Mouse (Mus musculus) liver, embryonic 15.5 days (tissue): Measurements from ENCODE around the gene Baat. TPM values are rescaled to one million over a fixed set of nuclear protein-coding genes. Genes with fewer than 3 reads are reported as not detected.
"Not testable (repeated sequence)": the region's sequence is repeated elsewhere in the genome, so short reads cannot be mapped to it uniquely, and the experiment has no call there.

ENCODE experiments used
- ATAC-seq: fragments of 200-750 bp; cut with Nextera tagmentation; 2 replicates; pipeline ENCODE4 v1.8.0; 2017; ENCODE audit warnings: moderate number of reproducible peaks, mild to moderate bottlenecking, moderate library complexity; ENCODE audit not compliant: insufficient read depth
- H3K27ac ChIP-seq: fragments of 300-500 bp; sonication (generic); replicated peaks from 2 replicates; pipeline ENCODE4 v1.5.1; 2015; ENCODE audit warnings: mild to moderate bottlenecking, inconsistent platforms
- H3K27me3 ChIP-seq: fragments of 300-500 bp; sonication (generic); 2 replicates; pipeline ENCODE4 v1.6.1; 2015; ENCODE audit warnings: mild to moderate bottlenecking, inconsistent platforms
- H3K36me3 ChIP-seq: fragments of 300-500 bp; sonication (generic); replicated peaks from 2 replicates; pipeline ENCODE4 v1.6.1; 2015; ENCODE audit warnings: moderate library complexity, mild to moderate bottlenecking, inconsistent platforms
- H3K4me1 ChIP-seq: fragments of 300-500 bp; sonication (generic); replicated peaks from 2 replicates; pipeline ENCODE4 v1.6.1; 2015; ENCODE audit warnings: inconsistent platforms
- H3K4me2 ChIP-seq: fragments of 300-500 bp; sonication (generic); 2 replicates; pipeline ENCODE4 v1.6.1; 2015; ENCODE audit warnings: moderate library complexity, mild to moderate bottlenecking, inconsistent platforms
- H3K4me3 ChIP-seq: fragments of 300-500 bp; sonication (generic); replicated peaks from 2 replicates; pipeline ENCODE4 v1.5.1; 2015; ENCODE audit warnings: mild to moderate bottlenecking, inconsistent platforms
- H3K9ac ChIP-seq: fragments of 300-500 bp; sonication (generic); 2 replicates; pipeline ENCODE4 v1.6.1; 2015; ENCODE audit warnings: moderate library complexity, mild to moderate bottlenecking, inconsistent platforms
- H3K9me3 ChIP-seq: fragments of 300-500 bp; sonication (generic); replicated peaks from 2 replicates; pipeline ENCODE4 v1.6.1; 2016; ENCODE audit warnings: inconsistent platforms
- WGBS: fragments of 180-500 bp; shearing (Covaris S2); methylation state at CpG from one replicate; pipeline ENCODE4 v1.1.7; 2015; ENCODE audit warnings: mixed read lengths; ENCODE audit not compliant: insufficient replicate concordance; 5-methylcytosine and 5-hydroxymethylcytosine counted together
- polyA plus RNA-seq: library from polyadenylated mRNA; unstranded; fragments of >200 nt; fragmentation: Nextera tagmentation; extraction: Ambion mirVana; gene quantifications from 2 replicates; pipeline ENCODE4 v1.2.1, GENCODE M21; 2015

Gene Baat
- polyA plus RNA-seq, 1 experiment from 2014 or later = 1.5 TPM

GRCm38 (mm10) chr4:49451133-49451847, 55.1 kb downstream of the Baat start:
- not testable (repeated sequence) for H3K4me2 ChIP-seq, H3K9ac ChIP-seq
- WGBS = 61% methylated on average over 1 of the region's 1 CpGs

More at GRCm38 (mm10) chr4:49451133-49451847, 55.1 kb downstream of the Baat start:
- H3K27me3 ChIP-seq, H3K36me3 ChIP-seq, H3K4me3 ChIP-seq, H3K9me3 ChIP-seq: not testable (repeated sequence)
- peak; percentile 77 for ATAC-seq
- Histone ChIP-seq H3K27ac (peak overlapping the region; percentile 73), H3K4me1 (peaks cover 21% of the 10 kb centered on the region)

Other genes starting within 250 kb of the Baat start
- gene Acnat2, start 98.4 kb downstream of the Baat start, polyA plus RNA-seq = 0.30 and 0.76 TPM in 2 replicates
- gene Acnat1, start 32.6 kb downstream of the Baat start, polyA plus RNA-seq = 0.79 and 0.93 TPM in 2 replicates
- gene Mrpl50, start 14.5 kb upstream of the Baat start, polyA plus RNA-seq = 50.6 and 51.5 TPM in 2 replicates
- gene Zfp189, start 14.6 kb upstream of the Baat start, polyA plus RNA-seq = 3.1 and 3.3 TPM in 2 replicates
- 338 and 390 TPM in 2 replicates for gene Aldob, start 43.0 kb upstream of the Baat start, polyA plus RNA-seq
- gene Tmem246, start 91.3 kb upstream of the Baat start, polyA plus RNA-seq = 6.7 and 7.2 TPM in 2 replicates
- gene Rnf20, start 125.4 kb upstream of the Baat start, polyA plus RNA-seq = 14.1 and 14.2 TPM in 2 replicates
- gene Ppp3r2, start 175.5 kb upstream of the Baat start, polyA plus RNA-seq = not detected in 2 replicates